Mouse (Mus musculus): ENCODE results near the gene Tm9sf2. TPM values are rescaled to one million over a fixed set of nuclear protein-coding genes. Genes with fewer than 3 reads are reported as not detected.
"Not testable (repeated sequence)": the region's sequence is repeated elsewhere in the genome, so short reads cannot be mapped to it uniquely, and the experiment has no call there.

Gene Tm9sf2
- polyA plus RNA-seq (2015; fragmentation: Nextera tagmentation; extraction: Ambion mirVana), result 115 and 124 TPM in 2 replicates

GRCm38 (mm10) chr14:122106822-122107468 lies at the start of gene Tm9sf2:
TSS of gene Tm9sf2 (plus strand) at chr14:122107038.
- Histone ChIP-seq H3K9ac (peak within 1 kb of the TSS; percentile 99), H3K4me1 (peaks cover 50% of the 10 kb centered on the region), H3K36me3 (peaks cover 9% of the 10 kb centered on the region), H3K4me3 (peak within 1 kb of the TSS; percentile 100), H3K4me2 (peak within 1 kb of the TSS; percentile 88), H3K27me3 (replicated peaks) (no peaks in the 10 kb centered on the region), H3K9me3 (no peaks in the 10 kb centered on the region), H3K27ac (replicated peaks) (peak within 1 kb of the TSS; percentile 97)
- WGBS, result under 1% methylated on average over 72 of the region's 76 CpGs
- peak; percentile 88 for ATAC-seq (ENCODE audit: extremely low read depth, insufficient number of reproducible peaks, low FRiP score, low TSS enrichment)

DNA sequence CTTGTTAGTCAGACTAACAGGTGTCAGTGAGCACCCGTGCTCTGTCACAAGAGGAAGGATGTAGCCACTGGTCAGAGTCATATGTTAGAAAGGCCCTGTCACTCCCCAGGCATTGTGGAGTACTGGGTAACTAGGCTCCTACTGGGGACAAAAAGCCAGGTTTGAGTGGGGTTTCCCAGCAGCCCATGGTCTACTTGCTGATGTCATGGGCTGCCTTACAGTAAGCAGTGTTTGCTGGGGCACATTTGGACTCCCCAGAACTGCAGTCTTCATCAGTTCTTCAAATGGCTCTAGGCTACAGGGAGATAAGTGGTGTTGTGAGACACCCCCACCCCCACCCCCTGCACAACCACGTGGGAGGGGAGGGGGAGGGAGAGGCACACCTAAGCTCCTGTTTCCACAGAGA lies 48.9 kb upstream of the Tm9sf2 start:
- H3K9me3 ChIP-seq, result no peaks in the 10 kb centered on the region
- no peak overlapping the region for H3K4me2 ChIP-seq
- no peak for ATAC-seq (ENCODE audit: extremely low read depth, insufficient number of reproducible peaks, low FRiP score, low TSS enrichment)
- peaks cover 60% of the 10 kb centered on the region for H3K27me3 ChIP-seq (replicated peaks)
- H3K27ac ChIP-seq (replicated peaks), result no peak overlapping the region
- no peak overlapping the region for H3K4me3 ChIP-seq
- no peak overlapping the region for H3K9ac ChIP-seq
- no peaks in the 10 kb centered on the region for H3K36me3 ChIP-seq
- WGBS, result 26% methylated on average over 2 of the region's 2 CpGs
- H3K4me1 ChIP-seq, result peaks cover 10% of the 10 kb centered on the region; the same call in 1 of the 2 replicates

GRCm38 (mm10) chr14:122060642-122061041 lies 46.2 kb upstream of the Tm9sf2 start:
- H3K36me3 ChIP-seq, result no peaks in the 10 kb centered on the region
- no peaks in the 10 kb centered on the region for H3K9me3 ChIP-seq
- no peak overlapping the region for H3K4me3 ChIP-seq
- 1% methylated on average over 3 of the region's 3 CpGs for WGBS
- H3K9ac ChIP-seq, result no peak overlapping the region
- peaks cover 5% of the 10 kb centered on the region; the same call in 1 of the 2 replicates for H3K4me1 ChIP-seq
- no peak for ATAC-seq (ENCODE audit: extremely low read depth, insufficient number of reproducible peaks, low FRiP score, low TSS enrichment)
- H3K4me2 ChIP-seq, result no peak overlapping the region
- peaks cover 75% of the 10 kb centered on the region for H3K27me3 ChIP-seq (replicated peaks)
- H3K27ac ChIP-seq (replicated peaks), result no peak overlapping the region

DNA sequence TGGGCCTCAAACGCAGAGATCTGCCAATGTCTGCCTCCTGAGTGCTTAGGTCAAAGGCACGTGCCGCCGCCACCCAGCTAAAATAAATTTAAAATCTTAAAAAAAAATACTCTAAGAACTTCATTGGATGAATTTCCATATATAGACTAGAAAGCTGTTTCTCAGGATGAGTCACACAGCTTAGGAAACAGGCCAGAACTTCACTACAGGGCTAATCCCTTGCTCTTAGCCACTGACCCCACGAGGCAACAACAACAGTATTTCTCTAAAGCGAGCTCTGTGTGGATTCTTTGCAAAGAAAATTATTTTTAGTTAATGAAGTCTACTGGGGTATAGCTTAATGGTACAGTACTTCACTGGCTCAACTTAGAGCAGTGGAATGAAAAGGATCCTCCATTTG lies 45.5 kb upstream of the Tm9sf2 start:
- no peak overlapping the region for H3K4me2 ChIP-seq
- H3K36me3 ChIP-seq, result no peaks in the 10 kb centered on the region
- H3K4me3 ChIP-seq, result no peak overlapping the region
- no peak overlapping the region for H3K27ac ChIP-seq (replicated peaks)
- H3K9ac ChIP-seq, result no peak overlapping the region
- peaks cover 75% of the 10 kb centered on the region for H3K27me3 ChIP-seq (replicated peaks)
- peaks cover 5% of the 10 kb centered on the region; the same call in 1 of the 2 replicates for H3K4me1 ChIP-seq
- WGBS, result 82% methylated on average over 6 of the region's 6 CpGs
- no peaks in the 10 kb centered on the region for H3K9me3 ChIP-seq
- no peak for ATAC-seq (ENCODE audit: extremely low read depth, insufficient number of reproducible peaks, low FRiP score, low TSS enrichment)

GRCm38 (mm10) chr14:122062411-122063090 lies 44.3 kb upstream of the Tm9sf2 start:
- Histone ChIP-seq H3K27me3 (replicated peaks) (peaks cover 75% of the 10 kb centered on the region), H3K9me3 (no peaks in the 10 kb centered on the region), H3K9ac (no peak overlapping the region), H3K27ac (replicated peaks) (no peak overlapping the region), H3K4me3 (no peak overlapping the region), H3K4me2 (no peak overlapping the region), H3K4me1 (peaks cover 5% of the 10 kb centered on the region; the same call in 1 of the 2 replicates), H3K36me3 (no peaks in the 10 kb centered on the region)
- ATAC-seq (ENCODE audit: extremely low read depth, insufficient number of reproducible peaks, low FRiP score, low TSS enrichment), result no peak
- WGBS, result 71% methylated on average over 10 of the region's 10 CpGs

- Histone ChIP-seq H3K4me3 (no peak overlapping the region), H3K27ac (replicated peaks) (no peak overlapping the region), H3K27me3 (replicated peaks) (peaks cover 72% of the 10 kb centered on the region), H3K4me2 (no peak overlapping the region), H3K36me3 (no peaks in the 10 kb centered on the region), H3K4me1 (peaks cover 13% of the 10 kb centered on the region), H3K9ac (no peak overlapping the region), H3K9me3 (no peaks in the 10 kb centered on the region)
- 73% methylated on average over 5 of the region's 5 CpGs for WGBS
- no peak for ATAC-seq (ENCODE audit: extremely low read depth, insufficient number of reproducible peaks, low FRiP score, low TSS enrichment)
Measured at GRCm38 (mm10) chr14:122063599-122063998, 43.2 kb upstream of the Tm9sf2 start.

GRCm38 (mm10) chr14:122064519-122064918 lies 42.3 kb upstream of the Tm9sf2 start:
- WGBS, result 4% methylated on average over 2 of the region's 2 CpGs
- Histone ChIP-seq H3K36me3 (no peaks in the 10 kb centered on the region), H3K9me3 (no peaks in the 10 kb centered on the region), H3K27me3 (replicated peaks) (peaks cover 66% of the 10 kb centered on the region), H3K4me2 (no peak overlapping the region), H3K27ac (replicated peaks) (no peak overlapping the region), H3K9ac (no peak overlapping the region), H3K4me1 (peaks cover 23% of the 10 kb centered on the region), H3K4me3 (no peak overlapping the region)
- no peak for ATAC-seq (ENCODE audit: extremely low read depth, insufficient number of reproducible peaks, low FRiP score, low TSS enrichment)

DNA sequence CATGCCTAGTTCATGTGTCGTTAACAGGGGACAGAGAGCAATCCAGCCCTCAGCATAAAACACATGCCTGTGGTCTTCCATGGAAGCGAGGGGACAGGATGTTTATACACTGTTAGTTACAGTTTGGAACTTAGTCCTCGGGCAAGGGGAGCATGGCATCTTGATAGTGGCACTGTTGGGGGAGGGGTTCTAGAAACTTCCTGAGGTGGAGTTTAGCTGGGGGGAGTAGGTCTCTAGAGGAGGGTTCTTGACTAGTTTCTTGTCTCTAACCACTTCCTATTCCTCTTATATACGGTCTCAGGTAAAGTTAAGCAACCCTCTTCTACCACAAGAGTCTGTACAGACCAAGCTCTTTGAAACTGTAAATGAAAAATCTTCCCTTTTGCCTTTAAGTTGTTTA lies 40.6 kb upstream of the Tm9sf2 start:
- H3K4me1 ChIP-seq, result peaks cover 27% of the 10 kb centered on the region
- no peak overlapping the region for H3K9ac ChIP-seq
- H3K4me2 ChIP-seq, result no peak overlapping the region
- no peaks in the 10 kb centered on the region for H3K36me3 ChIP-seq
- H3K9me3 ChIP-seq, result no peaks in the 10 kb centered on the region
- no peak overlapping the region for H3K4me3 ChIP-seq
- ATAC-seq (ENCODE audit: extremely low read depth, insufficient number of reproducible peaks, low FRiP score, low TSS enrichment), result no peak
- peaks cover 83% of the 10 kb centered on the region for H3K27me3 ChIP-seq (replicated peaks)
- 57% methylated on average over 4 of the region's 4 CpGs for WGBS
- no peak overlapping the region for H3K27ac ChIP-seq (replicated peaks)

DNA sequence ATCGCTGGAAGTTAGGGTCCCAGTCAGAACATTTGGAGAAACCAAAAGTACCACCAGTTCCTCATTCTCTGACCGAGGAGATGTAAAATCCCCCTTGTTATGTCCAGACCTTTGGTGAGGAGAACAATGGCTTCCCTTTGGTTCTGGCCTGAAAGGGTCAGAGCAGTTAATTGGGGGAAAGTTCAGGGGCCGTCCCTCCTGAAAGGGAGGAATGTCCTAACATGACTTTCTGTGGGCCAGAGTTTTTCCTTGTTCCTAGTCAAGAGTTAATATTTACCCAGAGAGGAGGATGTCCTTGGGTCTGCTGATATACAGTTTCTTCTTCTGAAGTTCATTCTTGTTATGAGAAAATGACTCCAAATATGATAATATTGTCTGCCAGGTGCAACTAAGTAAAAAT lies 38.8 kb upstream of the Tm9sf2 start:
- H3K4me2 ChIP-seq; H3K36me3 ChIP-seq; H3K4me3 ChIP-seq; H3K27ac ChIP-seq (replicated peaks); ATAC-seq (ENCODE audit: extremely low read depth, insufficient number of reproducible peaks, low FRiP score, low TSS enrichment); H3K9me3 ChIP-seq; H3K9ac ChIP-seq: not testable (repeated sequence)
- Histone ChIP-seq H3K4me1 (peaks cover 27% of the 10 kb centered on the region), H3K27me3 (replicated peaks) (peaks cover 84% of the 10 kb centered on the region)
- 67% methylated on average over 3 of the region's 3 CpGs for WGBS

DNA sequence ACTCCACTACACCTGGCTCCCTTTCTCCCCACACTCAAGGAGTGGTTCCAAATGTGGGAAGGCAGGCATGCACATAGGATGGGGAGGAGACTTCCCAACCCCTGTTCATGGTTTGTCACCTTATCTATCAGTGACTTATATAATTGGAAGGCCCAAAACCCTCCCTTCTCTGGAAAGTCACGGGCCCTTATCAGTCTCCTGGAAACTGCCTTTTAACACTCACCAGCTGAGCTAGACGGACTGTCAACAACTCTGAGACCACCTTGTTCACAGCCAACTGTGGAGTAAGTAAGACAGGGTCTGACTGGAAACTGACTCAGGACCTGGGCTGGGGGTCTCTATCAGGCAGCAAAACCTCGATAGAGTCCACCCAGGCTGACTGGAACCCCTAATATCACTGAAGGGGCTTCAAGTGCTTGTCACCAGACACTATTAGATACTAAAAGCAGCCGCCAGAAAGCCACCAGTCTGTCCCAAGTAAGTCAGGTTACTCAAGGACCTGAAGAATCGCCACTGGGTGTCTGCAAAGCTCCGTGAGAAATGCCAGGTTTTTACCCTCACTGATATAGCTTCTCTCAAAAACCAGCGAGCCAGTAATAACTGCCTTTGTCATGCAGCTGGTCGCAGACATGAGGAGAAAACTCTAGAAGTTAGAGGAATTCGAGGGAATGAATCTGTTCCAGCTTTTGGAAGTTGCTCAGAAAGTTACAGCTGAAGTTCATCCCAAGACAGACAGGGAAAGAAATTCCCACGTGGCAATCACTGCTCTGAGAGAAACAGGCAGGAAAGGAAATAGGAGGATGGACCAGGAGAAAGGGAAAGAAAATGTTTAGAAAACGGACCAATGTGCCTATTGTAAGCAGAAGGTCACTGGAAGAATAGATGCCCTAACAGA lies 37.8 kb upstream of the Tm9sf2 start:
- H3K4me2 ChIP-seq, result peak overlapping the region; percentile 48
- H3K4me3 ChIP-seq, result 0 out of 2 replicates have a peak overlapping the region, but pooled peaks have one; percentile 4
- H3K9ac ChIP-seq, result no peak overlapping the region
- H3K27me3 ChIP-seq (replicated peaks), result peaks cover 84% of the 10 kb centered on the region
- ATAC-seq (ENCODE audit: extremely low read depth, insufficient number of reproducible peaks, low FRiP score, low TSS enrichment), result peak; percentile 74; the same call in 1 of the 2 replicates
- WGBS, result 14% methylated on average over 11 of the region's 11 CpGs
- peak overlapping the region; percentile 54 for H3K27ac ChIP-seq (replicated peaks)
- H3K9me3 ChIP-seq, result no peaks in the 10 kb centered on the region
- peaks cover 27% of the 10 kb centered on the region for H3K4me1 ChIP-seq
- H3K36me3 ChIP-seq, result no peaks in the 10 kb centered on the region

GRCm38 (mm10) chr14:122069948-122070347 lies 36.9 kb upstream of the Tm9sf2 start:
- Histone ChIP-seq H3K4me2 (no peak overlapping the region), H3K9ac (no peak overlapping the region), H3K27ac (replicated peaks) (no peak overlapping the region), H3K4me3 (no peak overlapping the region), H3K9me3 (no peaks in the 10 kb centered on the region), H3K36me3 (no peaks in the 10 kb centered on the region), H3K27me3 (replicated peaks) (peaks cover 85% of the 10 kb centered on the region), H3K4me1 (peaks cover 27% of the 10 kb centered on the region)
- WGBS, result 67% methylated on average over 3 of the region's 3 CpGs
- no peak for ATAC-seq (ENCODE audit: extremely low read depth, insufficient number of reproducible peaks, low FRiP score, low TSS enrichment)
